Mouse (Mus musculus) limb, embryonic 12.5 days (tissue): ENCODE results near the gene Mical2. TPM values are rescaled to one million over a fixed set of nuclear protein-coding genes. Genes with fewer than 3 reads are reported as not detected.

Experiments used
- ATAC-seq: fragments of 200-750 bp; cut with Nextera tagmentation; 2 replicates; pipeline ENCODE4 v1.8.0; 2017; ENCODE audit warnings: low read depth, moderate TSS enrichment; ENCODE audit not compliant: insufficient number of reproducible peaks, insufficient read depth, low FRiP score, low TSS enrichment
- H3K27ac ChIP-seq: fragments of 300-500 bp; sonication (generic); 2 replicates; pipeline ENCODE4 v1.5.1; 2016; ENCODE audit warnings: mild to moderate bottlenecking, moderate library complexity
- H3K27me3 ChIP-seq: fragments of 300-500 bp; sonication (generic); 2 replicates; pipeline ENCODE4 v1.6.1; 2016; ENCODE audit warnings: mild to moderate bottlenecking, moderate library complexity
- H3K36me3 ChIP-seq: fragments of 300-500 bp; sonication (generic); 2 replicates; pipeline ENCODE4 v1.6.1; 2016; ENCODE audit warnings: mild to moderate bottlenecking, moderate library complexity
- H3K4me1 ChIP-seq: fragments of 300-500 bp; sonication (generic); replicated peaks from 2 replicates; pipeline ENCODE4 v1.6.1; 2016
- H3K4me2 ChIP-seq: fragments of 300-500 bp; sonication (generic); 2 replicates; pipeline ENCODE4 v1.6.1; 2016; ENCODE audit warnings: mild to moderate bottlenecking, moderate library complexity
- H3K4me3 ChIP-seq: fragments of 300-500 bp; sonication (generic); replicated peaks from 2 replicates; pipeline ENCODE4 v1.5.1; 2016; ENCODE audit warnings: mild to moderate bottlenecking
- H3K9ac ChIP-seq: fragments of 300-500 bp; sonication (generic); replicated peaks from 2 replicates; pipeline ENCODE4 v1.6.1; 2016; ENCODE audit warnings: mild to moderate bottlenecking, moderate library complexity
- H3K9me3 ChIP-seq: fragments of 300-500 bp; sonication (generic); 2 replicates; pipeline ENCODE4 v1.6.1; 2016; ENCODE audit warnings: mild to moderate bottlenecking, moderate library complexity
- WGBS: fragments of 180-500 bp; shearing (Covaris S2); methylation state at CpG from one replicate; pipeline ENCODE4 v1.1.7; 2016; 5-methylcytosine and 5-hydroxymethylcytosine counted together
- polyA plus RNA-seq: library from polyadenylated mRNA; unstranded; fragments of >200 nt; fragmentation: Nextera tagmentation; extraction: Ambion mirVana; gene quantifications from 2 replicates; pipeline ENCODE4 v1.2.1, GENCODE M21; 2016

Mical2 gene
- polyA plus RNA-seq, 1 experiment from 2014 or later, result 2.4 TPM

DNA sequence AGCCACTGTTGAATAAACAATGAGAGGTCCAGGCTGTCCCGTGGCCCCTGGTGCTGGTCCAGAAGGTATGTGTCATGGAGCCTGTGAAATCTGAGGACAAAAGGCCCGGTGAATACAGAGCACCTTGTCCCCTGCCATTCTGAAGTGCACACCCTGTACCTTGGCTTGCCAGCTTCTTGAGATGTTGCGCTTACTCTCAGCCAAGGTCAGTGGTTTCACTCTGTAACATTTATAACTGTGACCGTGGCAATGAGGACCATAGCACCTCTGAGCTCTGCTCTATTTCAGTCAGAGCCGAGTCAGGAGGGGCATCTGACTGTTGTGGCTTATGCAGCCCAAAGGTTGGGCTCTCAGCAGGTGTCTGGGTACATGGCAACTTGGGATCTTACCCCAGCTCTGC, 31.4 kb upstream of the Mical2 start:
- 82% methylated on average over 5 of the region's 5 CpGs for WGBS
- Histone ChIP-seq H3K4me3 (no peak overlapping the region), H3K9ac (no peak overlapping the region), H3K4me2 (no peak overlapping the region), H3K27ac (no peak overlapping the region), H3K9me3 (no peaks in the 10 kb centered on the region), H3K27me3 (no peaks in the 10 kb centered on the region), H3K36me3 (no peaks in the 10 kb centered on the region), H3K4me1 (peaks cover 16% of the 10 kb centered on the region)
- no peak for ATAC-seq

DNA sequence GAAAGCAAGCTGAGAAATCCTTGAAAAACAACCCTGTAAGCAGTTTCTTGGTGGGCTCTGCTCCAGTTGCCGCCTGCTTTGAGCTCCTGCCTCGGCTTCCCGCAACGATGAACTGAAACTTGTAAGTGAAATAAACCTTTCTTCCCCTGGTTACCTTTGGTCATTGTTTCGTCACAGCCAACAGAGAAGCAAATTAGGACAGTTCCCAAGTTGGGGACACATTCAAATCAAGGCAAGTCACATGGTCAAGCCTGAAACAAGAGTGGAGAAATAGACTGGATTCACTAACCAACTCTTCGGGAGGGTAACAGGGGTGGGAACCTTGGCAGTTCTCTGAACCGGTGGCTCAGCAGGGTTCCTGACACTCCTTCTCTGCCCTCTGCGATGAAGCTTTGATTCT, 28.2 kb upstream of the Mical2 start:
- Histone ChIP-seq H3K9ac (no peak overlapping the region), H3K9me3 (no peaks in the 10 kb centered on the region), H3K4me3 (no peak overlapping the region), H3K4me2 (no peak overlapping the region), H3K36me3 (no peaks in the 10 kb centered on the region), H3K27me3 (no peaks in the 10 kb centered on the region), H3K27ac (no peak overlapping the region), H3K4me1 (peaks cover 7% of the 10 kb centered on the region)
- WGBS, result 70% methylated on average over 8 of the region's 8 CpGs
- ATAC-seq, result no peak

DNA sequence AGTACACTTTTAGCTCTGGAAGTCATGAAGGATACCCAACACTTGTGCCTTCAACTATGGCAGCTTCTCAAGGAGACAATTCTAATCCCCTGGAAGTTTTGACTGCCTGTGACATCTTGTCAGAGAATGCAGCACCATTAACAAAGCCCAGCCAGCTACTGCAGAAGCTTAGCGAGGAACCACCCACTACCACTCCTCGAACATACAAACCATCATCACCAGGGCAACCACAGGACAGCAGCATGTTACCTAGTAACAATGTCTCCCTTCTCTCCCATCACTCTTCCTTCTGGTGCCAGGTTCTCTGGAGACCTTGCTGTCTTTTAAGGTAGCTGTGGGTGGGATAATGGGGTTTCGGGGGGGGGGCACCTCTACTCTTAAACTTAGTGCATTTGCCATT, 26.3 kb upstream of the Mical2 start:
- H3K4me1 ChIP-seq, result peaks cover 3% of the 10 kb centered on the region; the same call in 1 of the 2 replicates
- 74% methylated on average over 3 of the region's 3 CpGs for WGBS
- no peak overlapping the region for H3K9ac ChIP-seq
- no peaks in the 10 kb centered on the region for H3K27me3 ChIP-seq
- no peaks in the 10 kb centered on the region for H3K9me3 ChIP-seq
- H3K36me3 ChIP-seq, result no peaks in the 10 kb centered on the region
- no peak overlapping the region for H3K4me3 ChIP-seq
- H3K4me2 ChIP-seq, result no peak overlapping the region
- H3K27ac ChIP-seq, result no peak overlapping the region
- no peak for ATAC-seq

DNA sequence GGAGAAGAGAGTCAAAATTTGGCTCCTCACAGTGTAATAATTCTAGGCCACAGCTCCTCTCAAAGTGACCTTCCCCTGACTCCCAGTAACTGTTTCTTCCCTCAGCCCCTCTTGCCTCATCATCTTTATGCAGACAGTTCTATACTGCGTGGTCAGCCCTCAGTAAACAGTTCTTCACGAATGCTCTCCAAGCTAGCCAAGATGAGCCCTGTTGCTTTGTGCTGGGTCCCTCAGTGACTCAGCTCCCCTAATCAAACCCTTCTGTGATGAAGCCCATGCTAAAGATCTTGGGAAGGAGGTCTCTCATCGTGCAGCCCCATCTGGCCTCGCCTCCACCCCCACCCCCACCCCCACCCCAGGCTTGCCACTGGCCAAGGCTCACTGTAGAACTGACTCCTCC, 24.9 kb upstream of the Mical2 start:
- no peak overlapping the region for H3K27ac ChIP-seq
- 44% methylated on average over 4 of the region's 4 CpGs for WGBS

DNA sequence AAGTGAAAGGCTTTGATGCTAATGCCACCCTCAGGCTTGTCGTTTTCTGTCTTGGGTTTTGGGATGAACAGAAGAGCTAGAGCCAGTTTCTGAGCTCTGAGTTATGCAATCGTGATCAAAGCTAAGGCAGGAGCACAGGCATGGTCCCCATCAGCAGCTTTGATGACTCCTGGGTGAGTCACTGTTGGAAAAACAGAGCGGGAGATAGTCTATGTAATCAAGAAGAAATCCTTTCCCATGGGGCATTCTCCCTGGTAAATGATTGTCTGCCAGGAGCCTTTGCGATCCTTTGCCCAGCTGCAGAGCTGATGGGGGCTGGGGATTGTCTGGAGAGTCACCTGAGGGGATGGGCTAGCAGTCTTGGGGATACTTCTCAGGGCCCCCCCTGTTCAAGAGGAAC, 23.5 kb upstream of the Mical2 start:
- Histone ChIP-seq H3K27ac (no peak overlapping the region), H3K4me2 (no peak overlapping the region), H3K4me1 (peaks cover 3% of the 10 kb centered on the region; the same call in 1 of the 2 replicates), H3K36me3 (no peaks in the 10 kb centered on the region), H3K4me3 (no peak overlapping the region), H3K9me3 (peaks cover 3% of the 10 kb centered on the region; the same call in 1 of the 2 replicates), H3K27me3 (no peaks in the 10 kb centered on the region), H3K9ac (no peak overlapping the region)
- ATAC-seq, result no peak
- WGBS, result 61% methylated on average over 4 of the region's 4 CpGs

More for the DNA sequence above, 24.9 kb upstream of the Mical2 start:
- H3K9ac ChIP-seq, result no peak overlapping the region
- H3K4me2 ChIP-seq, result no peak overlapping the region
- no peaks in the 10 kb centered on the region for H3K36me3 ChIP-seq
- H3K9me3 ChIP-seq, result no peaks in the 10 kb centered on the region
- no peak for ATAC-seq
- no peak overlapping the region for H3K4me3 ChIP-seq
- H3K27me3 ChIP-seq, result no peaks in the 10 kb centered on the region
- H3K4me1 ChIP-seq, result peaks cover 3% of the 10 kb centered on the region; the same call in 1 of the 2 replicates

DNA sequence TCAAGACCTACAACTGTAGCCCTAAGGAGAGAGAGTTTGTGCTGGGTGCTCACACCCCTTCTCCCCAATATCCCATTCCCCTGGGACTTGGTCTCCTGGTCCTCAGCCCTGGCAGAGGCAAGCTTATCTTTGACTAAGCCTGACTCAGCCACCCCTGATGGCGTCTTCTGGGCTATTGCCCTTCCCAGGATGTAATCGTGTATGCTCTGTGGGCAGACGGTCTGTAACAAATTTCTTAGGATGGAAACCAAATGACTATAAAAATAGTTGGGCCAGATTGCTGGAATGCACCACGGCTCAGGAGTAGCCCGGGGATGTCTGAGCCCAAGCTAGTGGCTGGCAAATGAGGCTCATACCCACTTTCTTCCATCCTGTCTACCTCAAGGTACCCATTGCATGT, 22.8 kb upstream of the Mical2 start:
- no peak overlapping the region for H3K4me3 ChIP-seq
- peaks cover 4% of the 10 kb centered on the region; the same call in 1 of the 2 replicates for H3K9me3 ChIP-seq
- no peak overlapping the region for H3K9ac ChIP-seq
- no peaks in the 10 kb centered on the region for H3K27me3 ChIP-seq
- no peak overlapping the region for H3K27ac ChIP-seq
- ATAC-seq, result no peak
- no peak overlapping the region for H3K4me2 ChIP-seq
- no peaks in the 10 kb centered on the region for H3K36me3 ChIP-seq
- WGBS, result 64% methylated on average over 5 of the region's 5 CpGs
- peaks cover 3% of the 10 kb centered on the region; the same call in 1 of the 2 replicates for H3K4me1 ChIP-seq

DNA sequence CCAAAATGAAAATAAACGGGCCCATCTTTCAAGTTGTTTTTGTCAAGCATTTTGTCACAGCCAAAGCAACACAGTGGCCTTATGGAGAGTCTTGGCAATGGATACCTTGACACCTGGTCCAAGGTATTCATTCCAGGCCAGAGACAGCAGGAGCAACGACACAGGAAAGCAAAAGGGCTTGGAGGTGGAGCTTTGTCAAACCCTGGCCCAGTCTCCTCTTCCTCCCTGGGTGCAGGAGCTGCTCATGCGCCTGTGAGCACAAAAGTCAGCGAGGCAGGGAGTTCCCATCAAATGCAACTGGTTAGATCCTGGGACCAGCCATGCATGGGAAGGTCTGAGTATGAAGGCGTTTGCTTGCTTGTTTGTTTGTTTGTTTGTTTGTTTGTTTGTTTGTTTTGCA, 21.7 kb upstream of the Mical2 start:
- H3K36me3 ChIP-seq, result no peaks in the 10 kb centered on the region
- no peak overlapping the region for H3K27ac ChIP-seq
- no peak for ATAC-seq
- no peak overlapping the region for H3K4me3 ChIP-seq
- no peaks in the 10 kb centered on the region for H3K27me3 ChIP-seq
- H3K4me1 ChIP-seq, result peaks cover 9% of the 10 kb centered on the region
- H3K9me3 ChIP-seq, result peaks cover 4% of the 10 kb centered on the region; the same call in 1 of the 2 replicates
- no peak overlapping the region for H3K4me2 ChIP-seq
- WGBS, result 70% methylated on average over 5 of the region's 5 CpGs
- H3K9ac ChIP-seq, result no peak overlapping the region

DNA sequence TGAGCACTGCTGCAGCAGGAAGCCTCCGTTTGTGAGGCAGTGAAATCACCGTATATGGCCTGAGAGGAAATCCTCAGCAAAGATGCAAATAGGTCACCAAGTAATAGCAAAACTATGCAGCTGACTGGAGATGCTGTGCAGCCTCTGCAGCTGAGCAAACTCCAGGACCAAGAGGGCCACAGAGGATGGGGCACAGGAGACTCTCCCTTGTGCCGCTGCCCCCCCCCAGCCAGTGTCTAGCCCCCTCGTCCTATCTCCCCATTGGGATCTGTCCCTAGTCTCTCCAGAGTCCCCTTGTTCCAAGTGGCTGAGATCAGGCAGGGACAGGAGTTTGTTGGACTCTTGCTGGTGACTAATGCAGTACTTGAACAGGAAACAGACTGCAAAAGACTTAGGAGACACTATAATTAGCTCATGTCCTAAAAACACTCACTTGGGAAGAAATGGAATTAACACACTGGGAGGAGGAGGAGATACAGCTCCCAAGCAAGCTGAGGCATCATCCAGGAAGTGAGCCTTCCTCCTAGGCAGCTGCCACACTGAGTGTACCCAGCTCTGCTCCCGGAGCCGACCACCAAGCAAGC, 21.2 kb upstream of the Mical2 start:
- H3K4me2 ChIP-seq, result no peak overlapping the region
- H3K36me3 ChIP-seq, result no peaks in the 10 kb centered on the region
- no peak overlapping the region for H3K27ac ChIP-seq
- peaks cover 4% of the 10 kb centered on the region; the same call in 1 of the 2 replicates for H3K9me3 ChIP-seq
- peaks cover 9% of the 10 kb centered on the region for H3K4me1 ChIP-seq
- ATAC-seq, result no peak
- no peak overlapping the region for H3K4me3 ChIP-seq
- no peaks in the 10 kb centered on the region for H3K27me3 ChIP-seq
- H3K9ac ChIP-seq, result no peak overlapping the region
- 64% methylated on average over 6 of the region's 6 CpGs for WGBS

DNA sequence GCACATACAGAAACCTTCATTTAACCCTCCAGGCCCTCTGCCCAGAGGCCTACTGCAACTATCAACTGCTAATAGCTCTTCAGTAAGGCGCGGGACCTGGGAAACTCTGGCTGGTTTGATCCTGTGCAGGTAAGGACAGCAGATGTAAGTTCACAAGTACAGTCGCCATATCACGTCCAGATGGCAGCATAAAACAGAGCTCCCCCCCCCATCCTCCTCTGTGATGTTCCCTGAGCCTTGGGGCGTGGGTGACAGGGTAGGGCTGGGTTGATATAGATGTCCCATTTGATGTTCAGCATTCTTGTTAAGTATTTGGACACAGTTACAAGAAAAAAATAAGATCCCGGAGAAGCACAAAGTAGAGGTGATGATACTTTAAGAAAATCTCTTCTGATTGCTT, 20.1 kb upstream of the Mical2 start:
- H3K4me2 ChIP-seq, result no peak overlapping the region
- peaks cover 9% of the 10 kb centered on the region for H3K4me1 ChIP-seq
- 83% methylated on average over 6 of the region's 6 CpGs for WGBS
- no peak overlapping the region for H3K4me3 ChIP-seq
- H3K9ac ChIP-seq, result no peak overlapping the region
- H3K27ac ChIP-seq, result no peak overlapping the region
- peaks cover 4% of the 10 kb centered on the region; the same call in 1 of the 2 replicates for H3K9me3 ChIP-seq
- H3K27me3 ChIP-seq, result no peaks in the 10 kb centered on the region
- ATAC-seq, result no peak
- no peaks in the 10 kb centered on the region for H3K36me3 ChIP-seq

DNA sequence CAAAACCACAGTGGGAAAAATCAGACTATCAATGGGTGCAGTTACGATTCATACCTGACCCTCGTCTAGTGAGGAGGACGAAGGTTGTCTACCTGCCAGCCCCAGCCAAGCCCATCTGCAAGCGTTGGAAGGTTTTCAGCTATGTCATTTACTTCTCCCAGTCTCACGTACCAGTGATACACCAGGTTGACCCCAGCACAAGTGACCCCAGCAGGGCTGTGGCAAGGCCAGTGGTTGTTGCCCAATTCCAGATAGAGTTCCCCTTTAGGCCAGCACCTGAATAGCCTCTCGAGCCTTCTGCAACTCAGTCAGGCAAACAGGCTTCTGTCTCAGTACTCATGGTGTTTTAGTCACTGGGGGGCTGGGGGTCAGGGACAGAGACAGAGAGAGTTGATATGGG, 17.9 kb upstream of the Mical2 start:
- H3K36me3 ChIP-seq, result no peaks in the 10 kb centered on the region
- peaks cover 6% of the 10 kb centered on the region; the same call in 1 of the 2 replicates for H3K4me1 ChIP-seq
- 91% methylated on average over 6 of the region's 6 CpGs for WGBS
- ATAC-seq, result no peak
- no peak overlapping the region for H3K4me3 ChIP-seq
- H3K9me3 ChIP-seq, result peaks cover 4% of the 10 kb centered on the region; the same call in 1 of the 2 replicates
- H3K4me2 ChIP-seq, result no peak overlapping the region
- H3K27me3 ChIP-seq, result no peaks in the 10 kb centered on the region
- H3K27ac ChIP-seq, result no peak overlapping the region
- no peak overlapping the region for H3K9ac ChIP-seq

DNA sequence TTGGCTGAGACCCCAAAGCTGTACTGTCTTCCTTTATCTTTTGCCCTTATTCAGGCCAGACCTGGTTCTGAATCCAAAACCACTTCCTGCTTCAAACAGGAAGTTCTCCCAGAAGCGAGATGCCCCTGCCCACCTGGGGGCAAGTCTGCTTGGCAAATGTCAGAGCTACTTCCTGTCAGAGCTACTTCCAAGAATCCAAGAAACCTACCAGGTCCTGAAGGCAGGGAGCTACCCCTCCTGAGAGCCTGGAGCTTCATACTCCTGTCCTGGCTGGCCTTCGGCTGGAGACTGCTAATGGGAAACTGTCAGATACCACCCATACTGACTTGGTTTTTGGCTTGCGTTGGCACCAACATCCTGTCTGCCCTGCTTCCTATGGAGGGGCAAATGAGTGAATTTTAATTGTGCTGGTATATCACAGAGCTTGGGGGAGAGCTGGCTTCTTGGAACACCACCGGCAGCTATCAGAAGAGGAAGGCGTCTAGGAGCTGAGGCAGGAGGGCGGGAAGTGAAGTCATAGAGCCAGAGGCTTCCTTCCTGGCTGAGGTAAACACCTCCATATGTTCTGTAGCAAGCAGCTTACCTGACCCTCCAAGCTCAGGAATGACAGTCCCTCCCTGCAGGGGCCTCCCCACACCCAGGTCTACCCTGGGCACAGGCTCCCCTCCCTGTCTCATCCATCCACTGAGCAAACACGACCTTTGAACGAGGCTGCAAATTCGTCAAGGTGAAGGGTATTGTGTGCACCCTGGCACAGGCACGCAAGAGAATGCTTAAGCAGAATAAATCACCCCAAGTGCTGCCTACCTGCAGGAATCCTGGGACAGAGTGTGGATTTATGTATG, 17.1 kb upstream of the Mical2 start:
- Histone ChIP-seq H3K4me2 (no peak overlapping the region), H3K36me3 (no peaks in the 10 kb centered on the region), H3K9ac (no peak overlapping the region), H3K4me3 (no peak overlapping the region), H3K27ac (no peak overlapping the region), H3K4me1 (peaks cover 12% of the 10 kb centered on the region), H3K27me3 (no peaks in the 10 kb centered on the region), H3K9me3 (peaks cover 4% of the 10 kb centered on the region; the same call in 1 of the 2 replicates)
- WGBS, result 63% methylated on average over 10 of the region's 10 CpGs
- ATAC-seq, result no peak
